Mouse (Mus musculus): ENCODE measurements around the gene Ttf2. TPM values are rescaled to one million over a fixed set of nuclear protein-coding genes. Genes with fewer than 3 reads are reported as not detected.

Gene Ttf2
- total RNA-seq, 2 experiments from 2014 or later, result 8.0 to 11.9 TPM

GRCm38 (mm10) chr3:100979290-100979689, 9.8 kb upstream of the Ttf2 start:
- no peak for DNase-seq

GRCm38 (mm10) chr3:100973906-100974305, 4.4 kb upstream of the Ttf2 start:
- peak; percentile 12 for DNase-seq

- peak; percentile 57 for DNase-seq
These were observed 5.5 kb downstream of the Ttf2 start for GRCm38 (mm10) chr3:100963849-100964542.

GRCm38 (mm10) chr3:100961501-100961900, 8.0 kb downstream of the Ttf2 start:
- no peak for DNase-seq

GRCm38 (mm10) chr3:100961007-100961406, 8.5 kb downstream of the Ttf2 start:
- no peak for DNase-seq

- DNase-seq, result no peak
These were observed 14.8 kb downstream of the Ttf2 start for GRCm38 (mm10) chr3:100954616-100955015.

- DNase-seq, result no peak
These were observed 17.9 kb downstream of the Ttf2 start for GRCm38 (mm10) chr3:100951531-100951930.

GRCm38 (mm10) chr3:100947286-100947685, 22.2 kb downstream of the Ttf2 start:
- peak; percentile 15 for DNase-seq

- DNase-seq, result no peak
These were observed 28.9 kb downstream of the Ttf2 start for GRCm38 (mm10) chr3:100940496-100941037.

- DNase-seq, result no peak
These were observed 31.3 kb downstream of the Ttf2 start for GRCm38 (mm10) chr3:100938211-100938610.

GRCm38 (mm10) chr3:100936201-100936600, 33.3 kb downstream of the Ttf2 start:
- no peak for DNase-seq

GRCm38 (mm10) chr3:100935521-100935920, 33.9 kb downstream of the Ttf2 start:
- DNase-seq, result no peak

- DNase-seq, result peak; percentile 41
These were observed 37.2 kb downstream of the Ttf2 start for GRCm38 (mm10) chr3:100932077-100932944.

- no peak for DNase-seq
These were observed 38.0 kb downstream of the Ttf2 start for GRCm38 (mm10) chr3:100931332-100932076.

- no peak for DNase-seq
These were observed 44.3 kb downstream of the Ttf2 start for GRCm38 (mm10) chr3:100925176-100925575.

- DNase-seq, result no peak
These were observed 45.3 kb downstream of the Ttf2 start for GRCm38 (mm10) chr3:100924065-100924732.

GRCm38 (mm10) chr3:100922506-100923375, 46.7 kb downstream of the Ttf2 start:
- DNase-seq, result no peak

- DNase-seq, result peak; percentile 97
These were observed 47.5 kb downstream of the Ttf2 start, which contains the start of gene Trim45 for GRCm38 (mm10) chr3:100921825-100922505. TSS of gene Trim45 (plus strand) at chr3:100922202.

- DNase-seq, result no peak
These were observed 48.8 kb downstream of the Ttf2 start for GRCm38 (mm10) chr3:100920611-100921140.

GRCm38 (mm10) chr3:100916844-100917243, 52.6 kb downstream of the Ttf2 start:
- peak; percentile 23 for DNase-seq

All from adrenal gland, postnatal 10 days (tissue).